Mouse (Mus musculus): ENCODE data around the gene Parp3.
A peak's percentile ranks its signal among the peaks of the same experiment; 100 is the strongest.

The Parp3 gene

DNA sequence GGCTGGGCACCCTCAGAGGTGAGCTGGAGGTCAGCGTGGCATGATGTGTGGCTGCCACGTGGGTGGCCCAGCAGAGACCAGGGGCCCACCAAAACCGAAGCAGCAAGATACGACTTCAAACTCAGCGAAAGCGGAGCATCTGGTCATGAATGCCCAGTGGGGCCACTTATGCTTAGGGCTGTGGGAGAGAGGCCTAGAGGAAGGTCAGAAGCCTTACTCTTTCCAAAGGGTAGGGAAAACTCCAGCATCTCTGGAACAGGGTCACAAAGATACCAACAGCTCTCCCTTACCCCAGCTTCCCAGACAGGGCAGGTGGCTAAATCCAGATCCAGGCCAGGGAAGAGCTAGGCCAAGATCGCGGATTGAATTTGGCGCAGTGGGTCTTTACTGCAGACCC lies 19.6 kb downstream of the Parp3 start:
- DNase-seq (ENCODE audit: low read depth, low spot score) = no peak

DNA sequence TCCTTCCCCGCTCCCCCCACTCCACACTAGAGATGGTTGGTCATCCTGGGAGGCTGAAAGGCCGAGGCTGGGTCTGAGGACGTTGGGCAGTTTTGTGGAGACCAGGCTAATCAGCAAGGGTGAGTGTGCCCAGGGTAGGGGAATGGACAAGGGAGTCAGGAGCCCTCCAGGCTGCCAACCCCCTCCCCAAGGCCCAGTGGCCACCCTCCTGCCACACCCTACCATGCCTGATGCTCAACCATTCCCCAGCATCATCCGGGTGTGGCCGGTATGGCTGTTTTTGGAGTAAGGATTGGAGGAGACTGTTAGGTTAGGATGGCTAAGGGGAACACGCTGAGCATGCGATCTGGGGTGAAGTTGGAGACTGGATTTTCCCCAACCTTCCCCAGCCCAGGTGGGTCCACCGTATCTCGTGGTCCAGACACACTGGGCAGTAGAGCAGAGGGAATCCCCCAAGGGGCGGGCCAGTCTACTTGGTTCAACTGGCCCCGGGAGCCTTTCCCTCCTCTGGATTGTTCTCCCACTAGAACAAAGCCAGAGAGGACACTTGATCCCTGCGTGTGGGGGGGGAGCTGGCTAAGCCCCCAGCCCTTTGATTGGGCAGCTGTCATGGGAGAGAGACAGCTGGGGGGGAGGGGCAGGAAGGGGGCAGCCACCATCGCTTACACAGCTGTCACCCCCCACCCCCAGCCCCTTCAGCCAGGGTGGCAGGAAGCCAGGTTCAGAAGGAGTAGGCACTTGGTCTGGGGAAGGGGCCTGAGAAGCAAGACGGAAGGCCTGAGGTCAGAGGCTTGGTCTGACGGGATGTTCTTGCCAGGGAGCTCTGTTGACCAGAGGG lies 20.2 kb downstream of the Parp3 start:
- DNase-seq (ENCODE audit: low read depth, low spot score) = no peak

DNA sequence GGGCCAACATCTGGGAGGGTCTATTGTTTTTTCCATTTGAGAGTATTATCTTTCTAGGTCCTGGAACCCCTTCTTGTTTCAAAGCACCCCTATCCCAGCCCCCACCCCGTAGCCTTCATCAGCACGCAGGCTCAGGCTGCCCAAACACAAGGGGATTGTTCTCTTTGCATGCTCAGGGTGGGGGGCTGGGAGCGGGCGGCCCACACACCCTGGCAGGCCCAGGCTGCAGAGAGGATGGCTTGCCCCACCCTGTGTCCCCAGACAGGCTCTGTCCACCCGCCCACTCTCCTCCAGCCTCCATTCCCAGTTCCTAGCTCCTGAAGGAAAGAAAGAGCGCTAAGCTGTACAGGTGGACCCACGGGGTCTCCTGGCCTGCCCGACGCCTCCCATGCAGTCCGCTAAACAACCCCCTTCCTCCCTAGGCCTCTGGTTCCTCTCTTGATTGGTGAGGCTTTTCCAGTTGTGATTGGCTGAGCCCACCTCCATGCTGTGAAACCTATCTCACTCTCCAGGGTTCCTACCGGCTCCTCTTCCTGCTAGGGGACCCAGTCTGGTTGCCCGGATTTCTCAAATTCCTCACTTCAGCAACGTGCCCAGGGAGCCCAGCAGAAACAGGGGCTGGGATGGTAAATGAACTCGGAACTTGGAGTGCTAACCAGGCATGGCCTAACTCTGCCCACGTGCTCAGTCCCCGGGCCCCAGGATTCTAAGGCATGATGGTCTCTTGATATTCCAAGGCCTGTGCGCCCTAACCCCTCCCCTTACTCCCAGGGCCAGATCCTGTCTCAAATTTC lies 21.7 kb downstream of the Parp3 start:
- no peak for DNase-seq (ENCODE audit: low read depth, low spot score)

DNA sequence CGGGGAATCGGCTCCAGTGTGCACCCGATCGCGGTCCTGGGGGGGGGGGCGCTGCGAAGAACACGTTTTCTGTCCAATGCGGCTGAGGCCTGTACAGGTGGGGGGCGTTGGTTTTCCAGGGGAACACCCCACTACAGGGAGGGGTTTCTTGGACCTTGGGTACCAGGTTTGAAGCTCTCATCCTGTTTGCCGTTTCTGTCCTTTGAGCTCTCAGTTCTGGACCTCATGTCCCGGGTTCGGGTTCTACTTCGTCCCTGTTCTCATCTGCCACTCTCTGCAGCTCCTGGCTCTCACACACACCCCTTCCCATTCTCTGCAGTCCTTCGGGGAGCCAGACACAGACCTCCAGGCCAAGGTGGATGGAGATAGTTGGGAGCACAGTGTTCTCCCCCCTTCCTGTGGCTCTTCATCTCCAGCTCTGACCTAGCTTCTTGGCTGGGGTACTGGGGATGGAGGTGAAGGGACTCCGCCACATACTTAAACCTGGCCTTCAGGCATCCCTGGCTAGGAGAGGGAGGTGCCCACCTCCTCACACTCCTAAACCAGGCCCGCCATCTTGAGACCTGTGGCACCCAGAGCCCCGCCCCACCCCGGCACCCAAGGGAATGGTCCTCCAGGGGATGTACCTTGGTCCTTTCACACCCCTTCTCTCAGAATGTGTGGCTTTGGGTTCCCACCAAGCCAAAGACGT lies 22.5 kb downstream of the Parp3 start:
- DNase-seq (ENCODE audit: low read depth, low spot score) = no peak

DNA sequence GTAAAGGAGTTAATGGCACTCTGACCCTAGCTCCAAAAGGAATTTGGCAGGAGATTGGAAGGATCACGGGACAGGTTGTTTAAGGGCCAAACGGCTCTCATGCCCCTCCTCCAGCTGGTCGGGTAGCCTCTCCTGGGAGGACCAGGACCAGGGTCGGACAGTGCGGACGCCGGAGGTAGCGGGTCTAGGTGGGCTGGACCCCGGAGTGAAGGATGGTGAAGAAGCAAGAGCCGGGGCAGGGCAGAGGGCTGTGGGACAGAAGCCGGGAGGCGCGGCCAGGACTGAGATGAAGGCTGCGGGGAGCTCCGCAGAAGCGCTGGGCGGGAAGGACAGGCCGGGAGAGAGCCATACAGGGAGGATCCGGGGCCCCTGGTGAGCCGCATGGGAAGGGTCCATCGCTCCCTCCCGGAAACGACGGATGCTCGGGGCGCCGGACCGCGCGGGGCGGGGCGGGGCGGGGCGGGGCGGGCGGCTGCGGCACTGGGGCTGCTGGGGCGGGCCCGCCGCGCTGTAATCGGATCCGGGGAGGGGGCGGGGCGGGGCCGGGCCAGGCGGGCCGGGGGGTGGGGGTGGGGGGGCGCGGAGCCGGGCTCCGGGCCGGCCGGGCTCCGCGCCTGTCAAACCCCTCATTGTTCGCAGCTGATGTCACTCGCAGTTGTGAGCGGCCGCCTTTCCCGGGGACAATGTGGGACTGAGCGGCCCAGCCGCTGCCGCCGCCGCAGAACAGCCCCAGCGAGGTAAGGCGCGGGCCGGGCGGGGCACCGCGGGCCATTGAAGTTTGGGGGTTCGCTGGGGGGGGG lies 23.3 kb downstream of the Parp3 start, which contains the start of gene Pcbp4:
TSS of gene Pcbp4 (plus strand) at position 21 of the 800 bp plus-strand sequence.
- DNase-seq (ENCODE audit: low read depth, low spot score) = no peak

DNA sequence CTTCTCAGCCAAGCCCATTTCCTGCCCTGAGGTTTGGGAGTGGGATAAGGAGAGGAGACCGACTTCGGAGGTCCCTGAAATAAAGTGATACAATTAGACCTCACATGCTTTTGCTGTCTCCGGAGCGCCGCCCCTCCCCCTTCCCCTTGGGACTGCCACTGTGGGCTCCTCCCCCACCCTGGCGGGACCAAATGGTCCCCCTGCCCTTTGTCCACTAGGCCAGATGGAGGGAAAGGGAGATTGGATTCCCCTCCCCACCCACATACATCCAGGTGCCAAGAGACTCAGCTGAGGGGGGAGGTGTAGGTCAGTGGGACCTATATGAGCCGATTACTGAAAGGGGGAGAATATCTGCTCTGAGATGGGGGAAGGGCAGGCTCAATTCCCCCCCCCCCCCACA lies 23.9 kb downstream of the Parp3 start:
- no peak for DNase-seq (ENCODE audit: low read depth, low spot score)

DNA sequence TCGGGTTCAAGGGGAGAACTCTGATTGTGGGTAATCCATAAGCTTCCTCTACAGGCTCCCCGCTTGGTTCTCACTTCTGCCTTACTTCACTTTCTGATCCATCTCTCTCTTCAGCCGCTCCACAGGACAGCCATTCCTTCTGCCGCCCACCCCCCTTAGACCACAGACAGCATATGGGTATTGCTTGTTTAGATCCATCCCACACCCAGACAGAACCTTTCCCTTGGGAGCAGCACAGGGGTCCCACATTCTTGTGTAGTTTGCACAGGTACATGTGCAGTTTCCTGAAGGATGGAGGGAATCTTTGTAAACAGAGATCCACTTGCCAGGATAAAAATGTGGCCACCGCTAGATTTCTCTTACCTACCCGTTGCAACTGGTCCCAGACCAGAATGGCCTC lies 24.4 kb downstream of the Parp3 start:
- DNase-seq (ENCODE audit: low read depth, low spot score) = no peak

DNA sequence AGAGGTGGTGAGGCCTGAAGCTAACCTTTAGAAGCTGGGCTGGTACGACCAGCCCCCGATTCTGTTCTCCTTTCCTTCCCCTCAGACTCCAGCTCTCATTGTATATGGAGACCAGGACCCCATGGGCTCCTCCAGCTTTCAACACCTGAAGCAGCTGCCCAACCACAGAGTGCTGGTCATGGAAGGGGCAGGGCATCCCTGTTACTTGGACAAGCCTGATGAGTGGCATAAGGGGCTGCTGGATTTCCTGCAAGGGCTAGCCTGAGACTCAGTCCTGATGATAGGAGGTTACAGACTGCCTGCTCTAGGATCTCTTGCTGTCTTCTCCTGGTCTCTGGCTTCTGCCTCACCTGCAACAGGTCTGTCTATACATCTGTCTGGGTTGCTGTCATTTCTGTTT lies 24.9 kb downstream of the Parp3 start:
- DNase-seq (ENCODE audit: low read depth, low spot score) = no peak

DNA sequence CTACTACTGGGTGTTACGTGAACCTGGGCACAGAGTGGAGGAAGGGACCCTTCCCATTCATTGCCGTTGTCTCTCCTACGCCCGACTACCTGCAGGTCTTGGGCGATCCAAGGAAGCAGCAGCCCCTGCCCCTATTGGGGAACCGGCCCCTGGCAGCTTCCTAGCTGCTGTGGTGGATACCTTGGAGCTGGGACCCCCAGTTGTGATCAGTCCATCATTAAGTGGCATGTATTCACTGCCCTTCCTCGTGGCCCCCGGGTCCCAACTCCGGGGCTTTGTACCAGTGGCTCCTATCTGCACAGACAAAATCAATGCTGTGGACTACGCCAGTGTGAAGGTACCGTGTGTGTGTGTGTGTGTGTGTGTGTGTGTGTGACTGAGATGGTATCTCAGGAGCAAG lies 25.5 kb downstream of the Parp3 start:
- no peak for DNase-seq (ENCODE audit: low read depth, low spot score)

DNA sequence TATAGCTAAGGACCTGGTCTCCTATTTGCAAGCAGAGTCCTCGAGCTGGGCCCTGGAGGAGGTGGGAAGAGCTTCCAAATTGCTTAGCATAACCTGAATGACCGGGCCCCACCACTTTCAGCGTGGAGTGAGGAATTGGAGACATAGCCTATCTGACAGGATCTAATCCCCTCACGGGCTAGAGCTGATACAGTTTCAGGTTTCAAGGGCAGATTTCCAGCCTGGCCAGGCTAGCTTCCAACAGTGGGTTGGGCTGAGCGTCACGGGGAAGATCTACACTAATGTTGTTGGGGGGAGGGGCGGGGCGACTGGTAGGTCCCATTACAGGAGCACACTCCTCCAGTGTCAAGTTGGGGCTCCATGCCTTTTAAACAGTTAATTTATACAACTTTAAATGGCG lies 26.1 kb downstream of the Parp3 start:
- no peak for DNase-seq (ENCODE audit: low read depth, low spot score)

DNA sequence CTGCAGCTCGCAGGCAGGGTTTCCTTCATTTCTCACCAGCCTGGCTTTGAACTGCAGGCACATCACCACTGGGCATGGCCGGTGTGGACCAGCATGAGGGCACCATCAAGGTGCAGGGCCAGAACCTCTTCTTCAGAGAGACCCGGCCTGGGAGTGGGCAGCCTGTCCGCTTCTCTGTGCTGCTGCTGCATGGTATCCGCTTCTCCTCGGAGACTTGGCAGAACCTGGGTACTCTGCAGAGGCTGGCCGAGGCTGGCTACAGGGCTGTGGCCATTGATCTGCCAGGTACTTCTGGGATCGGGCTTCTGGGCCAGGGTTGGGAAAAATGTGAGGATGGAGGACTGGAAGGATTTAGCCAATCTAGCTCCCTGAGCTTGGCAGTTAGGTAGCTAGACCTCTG lies 26.8 kb downstream of the Parp3 start:
- no peak for DNase-seq (ENCODE audit: low read depth, low spot score)

DNA sequence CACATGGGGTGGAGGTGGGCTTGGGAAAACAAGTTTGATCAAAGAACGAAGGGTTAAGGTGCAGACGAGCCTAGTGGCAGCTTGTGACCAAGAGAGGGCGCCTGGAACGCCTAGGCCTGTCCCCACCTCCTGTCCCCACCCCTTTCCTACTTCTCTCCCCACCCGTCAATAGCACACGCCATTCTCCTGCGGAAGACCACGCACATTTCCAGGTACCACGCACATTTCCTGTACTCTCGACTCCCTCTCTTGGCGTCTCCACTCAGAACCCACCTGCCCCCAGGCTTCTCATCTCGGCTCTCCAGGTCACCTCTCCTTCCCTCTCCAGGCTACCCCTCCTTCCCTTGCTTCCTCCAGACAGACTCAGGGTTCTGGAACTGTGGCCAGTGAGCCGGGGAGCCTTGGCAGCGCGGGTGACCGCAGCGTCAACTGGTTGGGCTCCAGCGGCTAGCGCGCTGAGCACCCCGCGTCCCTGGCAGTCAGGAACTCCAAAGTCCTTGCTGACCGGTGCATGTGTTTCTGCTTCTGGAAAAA lies 28.2 kb downstream of the Parp3 start:
- no peak for DNase-seq (ENCODE audit: low read depth, low spot score)

DNA sequence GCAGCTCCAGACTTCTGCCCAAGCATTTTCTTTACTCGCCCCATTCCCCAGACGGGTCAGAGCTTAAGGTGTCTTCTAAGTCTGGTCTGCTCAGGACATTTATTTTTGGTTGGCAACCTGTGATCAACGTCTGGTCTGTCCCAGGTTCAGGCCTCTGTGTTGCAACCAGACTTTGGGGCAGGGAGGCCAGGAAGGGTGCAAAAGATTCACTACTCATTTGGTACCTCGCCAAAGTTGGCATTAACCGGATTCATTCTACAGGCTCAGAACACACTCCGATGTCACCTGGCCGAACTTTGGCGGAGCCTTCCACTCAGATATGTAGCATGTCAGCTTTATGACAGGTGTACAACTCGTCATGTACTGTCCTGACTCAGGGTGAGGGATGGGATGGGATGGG lies 28.8 kb downstream of the Parp3 start:
- DNase-seq (ENCODE audit: low read depth, low spot score) = no peak

DNA sequence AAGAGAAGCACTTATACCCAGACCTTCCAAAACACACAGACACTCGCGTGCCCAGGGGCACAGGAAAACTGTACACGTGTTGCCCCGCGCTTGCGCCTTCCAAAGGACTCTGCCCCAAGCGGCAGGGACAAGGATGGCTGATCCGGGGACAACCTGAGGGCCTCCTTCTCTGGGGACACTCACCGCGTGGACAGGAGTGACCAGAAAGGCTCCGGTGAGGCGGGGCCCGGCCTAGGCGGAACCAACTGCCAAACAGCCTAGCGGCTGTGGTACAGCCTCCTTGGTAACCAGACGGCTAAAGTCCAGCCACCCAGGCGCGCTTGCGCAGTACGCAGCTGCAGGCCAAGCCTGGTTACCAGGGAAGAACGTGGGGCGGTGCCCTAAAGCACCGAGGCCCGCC lies 29.4 kb downstream of the Parp3 start, which contains the start of the genes Abhd14b and Abhd14a:
TSS of gene Abhd14b (plus strand) at position 112 of the 400 bp plus-strand sequence.
TSS of gene Abhd14a (minus strand) at position 331 of the 400 bp plus-strand sequence.
- peak; percentile 81 for DNase-seq (ENCODE audit: low read depth, low spot score)

DNA sequence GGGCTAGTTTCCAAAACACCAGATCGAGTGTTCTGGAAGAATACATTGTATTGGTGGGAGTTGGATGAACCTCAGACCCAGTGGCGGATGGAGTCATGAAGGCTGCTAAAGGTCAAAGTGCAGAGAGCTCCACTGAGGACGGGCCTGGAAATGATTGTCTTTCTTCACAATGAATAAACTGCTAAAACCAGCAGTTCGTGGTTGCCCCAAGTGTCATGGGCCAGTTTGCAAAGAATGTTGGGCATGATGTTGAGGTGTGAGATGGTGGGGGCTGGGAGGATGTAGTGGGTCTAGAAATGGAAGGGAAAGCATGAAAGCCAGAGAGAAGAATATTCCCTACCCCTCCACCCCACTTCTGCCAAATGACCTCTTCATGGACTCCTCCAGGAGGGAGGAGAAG lies 31.9 kb downstream of the Parp3 start:
- no peak for DNase-seq (ENCODE audit: low read depth, low spot score)

DNA sequence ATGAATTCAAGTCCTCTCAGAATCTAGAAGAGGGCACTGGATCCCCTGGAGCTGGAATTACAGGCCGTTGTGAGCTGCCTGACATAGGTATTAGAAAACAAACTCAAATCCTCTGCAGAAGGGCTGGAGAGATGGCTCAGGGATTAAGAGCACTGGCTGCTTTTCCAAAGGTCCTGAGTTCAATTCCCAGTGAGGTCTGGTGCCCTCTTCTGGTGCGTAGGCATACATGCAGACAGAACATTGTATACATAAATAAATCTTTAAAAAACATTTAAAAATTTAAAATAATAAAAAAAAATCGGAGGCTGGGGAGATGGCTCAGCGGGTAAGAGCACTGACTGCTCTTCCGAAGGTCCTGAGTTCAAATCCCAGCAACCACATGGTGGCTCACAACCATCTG lies 34.1 kb downstream of the Parp3 start:
- DNase-seq (ENCODE audit: low read depth, low spot score) = no peak

DNA sequence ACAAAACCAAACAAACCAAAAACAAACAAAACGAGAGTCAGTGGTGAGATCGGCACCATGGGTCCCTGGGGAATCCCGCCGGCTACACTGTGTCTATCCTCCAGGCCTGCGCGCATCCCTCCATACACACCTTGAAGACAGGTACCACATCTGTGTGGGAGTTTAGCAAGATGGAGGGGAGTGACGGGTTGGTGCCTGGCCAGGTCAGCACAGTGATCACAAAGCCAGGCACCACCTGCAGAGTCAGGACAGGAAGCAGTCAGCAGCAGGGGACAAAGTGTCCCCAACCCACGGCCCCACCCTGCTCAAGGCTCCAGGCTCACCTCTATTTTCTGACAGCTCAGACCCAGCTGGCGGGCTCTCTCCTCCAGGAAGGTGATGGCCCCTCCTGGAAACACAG lies 40.2 kb downstream of the Parp3 start:
- DNase-seq (ENCODE audit: low read depth, low spot score) = no peak

DNA sequence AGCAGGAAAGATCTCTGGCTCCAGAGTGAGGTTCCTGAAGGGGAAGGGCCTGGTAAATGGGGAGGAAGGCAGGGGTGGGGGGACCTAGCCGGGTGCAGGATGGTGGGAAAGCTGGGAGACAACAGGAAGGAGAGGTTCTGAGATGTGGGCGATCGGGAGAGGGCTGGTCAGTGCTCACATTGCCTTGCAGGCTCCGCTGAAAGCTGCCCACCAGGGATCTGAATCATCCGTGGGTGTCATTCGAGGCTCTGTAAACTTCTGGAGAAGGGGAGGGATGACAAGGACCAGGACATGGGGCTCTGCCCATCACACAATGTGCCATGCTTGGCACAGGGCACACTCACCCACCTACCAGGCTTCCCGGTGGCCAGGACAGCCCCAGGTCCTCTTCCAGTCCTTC lies 43.4 kb downstream of the Parp3 start:
- DNase-seq (ENCODE audit: low read depth, low spot score) = no peak

DNA sequence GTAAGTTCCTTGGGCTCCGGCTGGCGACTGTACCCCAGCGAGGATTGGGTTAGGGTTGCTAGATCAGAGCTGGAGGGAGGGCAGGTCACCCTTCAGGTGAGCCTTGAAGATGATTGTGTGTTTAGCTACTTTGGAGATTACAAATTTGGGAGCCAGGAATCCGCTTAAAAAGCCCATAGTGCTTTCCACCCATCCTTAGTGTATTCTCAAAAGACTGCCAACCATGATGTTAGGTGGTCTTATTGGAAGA lies 46.8 kb downstream of the Parp3 start:
- DNase-seq (ENCODE audit: low read depth, low spot score) = no peak

DNA sequence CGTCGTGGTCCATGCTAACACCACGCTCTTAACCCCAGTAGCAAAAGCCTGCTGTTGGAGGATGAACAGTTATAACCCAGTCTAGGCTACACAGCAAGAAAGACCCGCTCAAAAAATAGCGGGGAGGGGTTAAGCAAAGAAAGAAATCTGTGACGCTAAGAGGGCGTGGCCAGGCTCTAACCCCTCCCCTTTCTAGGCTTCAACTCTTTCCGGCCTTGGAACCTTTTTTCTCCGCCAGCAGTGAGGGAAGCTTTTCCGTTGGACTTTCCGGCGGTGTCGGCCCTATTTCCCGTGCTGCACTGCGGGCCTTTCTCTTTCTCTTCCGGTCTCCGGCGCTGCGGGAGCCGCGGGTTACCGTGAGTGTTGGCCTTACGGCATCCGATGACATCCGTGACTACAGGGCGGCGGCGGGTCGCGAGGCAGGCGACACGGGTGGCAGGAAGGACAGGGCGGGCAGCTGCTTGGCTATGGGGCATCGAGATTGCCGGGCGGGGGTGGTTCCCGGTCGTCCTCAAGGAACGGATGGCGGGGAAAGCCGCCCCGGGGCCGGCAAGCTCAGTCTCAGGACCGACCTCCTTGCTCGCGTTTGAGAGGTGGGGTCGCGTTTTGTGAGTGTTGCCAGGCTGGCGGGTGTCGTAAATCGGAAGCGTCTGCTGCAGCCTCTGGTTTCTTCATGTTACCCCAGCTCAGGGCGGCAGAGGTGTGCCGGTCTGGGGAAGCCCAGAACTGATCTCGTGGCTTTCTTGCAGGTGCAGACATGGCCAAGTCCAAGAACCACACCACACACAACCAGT lies 47.3 kb downstream of the Parp3 start, which contains the start of gene Rpl29:
TSS of gene Rpl29 (plus strand) at position 234 of the 794 bp plus-strand sequence.
- peak; percentile 89 for DNase-seq (ENCODE audit: low read depth, low spot score)

All from retina, adult 2 months (tissue).